Mouse (Mus musculus) embryonic facial prominence, embryonic 11.5 days (tissue): Measurements from ENCODE around the gene Spata31d1b. TPM values are rescaled to one million over a fixed set of nuclear protein-coding genes. Genes with fewer than 3 reads are reported as not detected.

Experiments
- ATAC-seq: fragments of 200-750 bp; cut with Nextera tagmentation; replicated peaks from 2 replicates; pipeline ENCODE4 v1.8.0; 2017; ENCODE audit warnings: low read depth; ENCODE audit not compliant: insufficient number of reproducible peaks, low FRiP score, low TSS enrichment
- DNase-seq: peaks from one replicate; pipeline ENCODE4 v3.0.0-alpha.2; 2015; ENCODE audit warnings: low spot score
- H3K27ac ChIP-seq: fragments of 300-500 bp; sonication (generic); replicated peaks from 2 replicates; pipeline ENCODE4 v1.5.1; 2014; ENCODE audit warnings: mild to moderate bottlenecking, low read depth, low read length, control low read depth
- H3K27me3 ChIP-seq: fragments of 300-500 bp; sonication (generic); 2 replicates; pipeline ENCODE4 v1.6.1; 2014; ENCODE audit warnings: mild to moderate bottlenecking, low read length, moderate library complexity, mixed read lengths; ENCODE audit not compliant: control insufficient read depth, insufficient read depth
- H3K36me3 ChIP-seq: fragments of 300-500 bp; sonication (generic); replicated peaks from 2 replicates; pipeline ENCODE4 v1.6.1; 2014; ENCODE audit warnings: low read depth, mild to moderate bottlenecking, low read length, moderate library complexity, mixed read lengths; ENCODE audit not compliant: control insufficient read depth, insufficient read depth
- H3K4me1 ChIP-seq: fragments of 300-500 bp; sonication (generic); 2 replicates; pipeline ENCODE4 v1.6.1; 2014; ENCODE audit warnings: low read length, mixed read lengths; ENCODE audit not compliant: control insufficient read depth, insufficient read depth
- H3K4me2 ChIP-seq: fragments of 300-500 bp; sonication (generic); 2 replicates; pipeline ENCODE4 v1.6.1; 2014; ENCODE audit warnings: low read depth, mild to moderate bottlenecking, control low read depth, low read length, moderate library complexity
- H3K4me3 ChIP-seq: fragments of 300-500 bp; sonication (generic); 2 replicates; pipeline ENCODE4 v1.5.1; 2014; ENCODE audit warnings: low read depth, low read length, control low read depth
- H3K9ac ChIP-seq: fragments of 300-500 bp; sonication (generic); replicated peaks from 2 replicates; pipeline ENCODE4 v1.6.1; 2014; ENCODE audit warnings: mild to moderate bottlenecking, control low read depth, low read length
- H3K9me3 ChIP-seq: fragments of 300-500 bp; sonication (generic); replicated peaks from 2 replicates; pipeline ENCODE4 v1.6.1; 2016; ENCODE audit warnings: mild to moderate bottlenecking, low read length, inconsistent platforms, mixed read lengths; ENCODE audit not compliant: control insufficient read depth
- WGBS: fragments of 180-500 bp; shearing (Covaris S2); extraction: QIAGEN DNeasy Blood & Tissue Kit; methylation state at CpG from one replicate; pipeline ENCODE4 v1.1.7; 2014; 5-methylcytosine and 5-hydroxymethylcytosine counted together
- polyA plus RNA-seq: library from polyadenylated mRNA; unstranded; fragments of >200 nt; fragmentation: Nextera tagmentation; extraction: Ambion mirVana; gene quantifications from 2 replicates; pipeline ENCODE4 v1.2.1, GENCODE M21; 2014

Spata31d1b gene
- polyA plus RNA-seq, 1 experiment from 2014 or later: not detected

- H3K27ac ChIP-seq: no peak overlapping the region
- no peak overlapping the region for H3K4me2 ChIP-seq
- WGBS: 90% methylated on average over 3 of the region's 3 CpGs
- no peak overlapping the region for H3K4me3 ChIP-seq
- H3K9me3 ChIP-seq: no peaks in the 10 kb centered on the region
- DNase-seq (no peak), ATAC-seq (no peak)
- no peaks in the 10 kb centered on the region for H3K4me1 ChIP-seq
- no peaks in the 10 kb centered on the region for H3K27me3 ChIP-seq
- H3K9ac ChIP-seq: no peak overlapping the region
- no peaks in the 10 kb centered on the region for H3K36me3 ChIP-seq
Measured at GRCm38 (mm10) chr13:59685236-59685635, 26.8 kb upstream of the Spata31d1b start.

- Histone ChIP-seq H3K4me2 (no peak overlapping the region), H3K9me3 (no peaks in the 10 kb centered on the region), H3K27me3 (no peaks in the 10 kb centered on the region), H3K36me3 (no peaks in the 10 kb centered on the region), H3K9ac (no peak overlapping the region), H3K27ac (no peak overlapping the region), H3K4me3 (no peak overlapping the region), H3K4me1 (no peaks in the 10 kb centered on the region)
- no peak for ATAC-seq
- WGBS: 70% methylated on average over 13 of the region's 13 CpGs
- DNase-seq: no peak
Measured at GRCm38 (mm10) chr13:59688338-59688770, 23.7 kb upstream of the Spata31d1b start.

- no peak for ATAC-seq
- Histone ChIP-seq H3K4me1 (no peaks in the 10 kb centered on the region), H3K27me3 (no peaks in the 10 kb centered on the region), H3K9ac (no peak overlapping the region), H3K9me3 (no peaks in the 10 kb centered on the region), H3K36me3 (no peaks in the 10 kb centered on the region), H3K4me2 (no peak overlapping the region), H3K27ac (no peak overlapping the region), H3K4me3 (no peak overlapping the region)
- no peak for DNase-seq
- WGBS: 89% methylated on average over 9 of the region's 9 CpGs
Measured at GRCm38 (mm10) chr13:59689313-59689712, 22.8 kb upstream of the Spata31d1b start.

- H3K27me3 ChIP-seq: no peaks in the 10 kb centered on the region
- no peak overlapping the region for H3K9ac ChIP-seq
- H3K27ac ChIP-seq: no peak overlapping the region
- no peak overlapping the region for H3K4me2 ChIP-seq
- H3K4me3 ChIP-seq: no peak overlapping the region
- WGBS: 84% methylated on average over 3 of the region's 3 CpGs
- DNase-seq: no peak
- H3K9me3 ChIP-seq: no peaks in the 10 kb centered on the region
- ATAC-seq: no peak
- no peaks in the 10 kb centered on the region for H3K36me3 ChIP-seq
- no peaks in the 10 kb centered on the region for H3K4me1 ChIP-seq
Measured at GRCm38 (mm10) chr13:59689843-59690242, 22.2 kb upstream of the Spata31d1b start.

- WGBS: 76% methylated on average over 7 of the region's 7 CpGs
- ATAC-seq: no peak
- Histone ChIP-seq H3K4me2 (no peak overlapping the region), H3K9me3 (no peaks in the 10 kb centered on the region), H3K9ac (no peak overlapping the region), H3K27me3 (no peaks in the 10 kb centered on the region), H3K27ac (no peak overlapping the region), H3K36me3 (no peaks in the 10 kb centered on the region), H3K4me1 (no peaks in the 10 kb centered on the region), H3K4me3 (no peak overlapping the region)
- DNase-seq: no peak
Measured at GRCm38 (mm10) chr13:59690576-59690975, 21.5 kb upstream of the Spata31d1b start.

GRCm38 (mm10) chr13:59691478-59691877 lies 20.6 kb upstream of the Spata31d1b start:
- Histone ChIP-seq H3K9ac (no peak overlapping the region), H3K4me3 (no peak overlapping the region), H3K4me1 (no peaks in the 10 kb centered on the region), H3K27me3 (no peaks in the 10 kb centered on the region), H3K27ac (no peak overlapping the region), H3K36me3 (no peaks in the 10 kb centered on the region), H3K9me3 (no peaks in the 10 kb centered on the region), H3K4me2 (no peak overlapping the region)
- DNase-seq (no peak), ATAC-seq (no peak)
- 55% methylated on average over 10 of the region's 10 CpGs for WGBS

- no peaks in the 10 kb centered on the region for H3K27me3 ChIP-seq
- no peak for ATAC-seq
Measured at GRCm38 (mm10) chr13:59694008-59694407, 18.1 kb upstream of the Spata31d1b start, which contains the start of gene 4921517D22Rik. 4921517D22Rik (minus strand) TSS chr13:59694108.

GRCm38 (mm10) chr13:59695781-59696180 lies 16.3 kb upstream of the Spata31d1b start:
- DNase-seq: no peak
- Histone ChIP-seq H3K4me1 (no peaks in the 10 kb centered on the region), H3K4me3 (no peak overlapping the region), H3K4me2 (no peak overlapping the region), H3K9me3 (no peaks in the 10 kb centered on the region), H3K9ac (no peak overlapping the region), H3K27ac (no peak overlapping the region), H3K36me3 (no peaks in the 10 kb centered on the region), H3K27me3 (no peaks in the 10 kb centered on the region)
- ATAC-seq: no peak
- WGBS: 84% methylated on average over 7 of the region's 7 CpGs

More at GRCm38 (mm10) chr13:59694008-59694407, 18.1 kb upstream of the Spata31d1b start, which contains the start of gene 4921517D22Rik:
- WGBS: 82% methylated on average over 3 of the region's 3 CpGs
- no peak within 1 kb of the TSS for H3K27ac ChIP-seq
- no peaks in the 10 kb centered on the region for H3K4me1 ChIP-seq
- H3K36me3 ChIP-seq: no peaks in the 10 kb centered on the region
- DNase-seq: no peak
- H3K4me3 ChIP-seq: no peak within 1 kb of the TSS
- H3K9me3 ChIP-seq: no peaks in the 10 kb centered on the region
- no peak within 1 kb of the TSS for H3K9ac ChIP-seq
- H3K4me2 ChIP-seq: no peak within 1 kb of the TSS
